Mouse (Mus musculus) spleen, postnatal 10 days (tissue): ENCODE measurements around the gene Pbx3.

Experiments
- DNase-seq, 2 experiments: peaks; one replicate each; pipeline ENCODE4 v3.0.0; 2021 to 2022; ENCODE audit warnings: low spot score in 2 of 2

Pbx3 gene

DNA sequence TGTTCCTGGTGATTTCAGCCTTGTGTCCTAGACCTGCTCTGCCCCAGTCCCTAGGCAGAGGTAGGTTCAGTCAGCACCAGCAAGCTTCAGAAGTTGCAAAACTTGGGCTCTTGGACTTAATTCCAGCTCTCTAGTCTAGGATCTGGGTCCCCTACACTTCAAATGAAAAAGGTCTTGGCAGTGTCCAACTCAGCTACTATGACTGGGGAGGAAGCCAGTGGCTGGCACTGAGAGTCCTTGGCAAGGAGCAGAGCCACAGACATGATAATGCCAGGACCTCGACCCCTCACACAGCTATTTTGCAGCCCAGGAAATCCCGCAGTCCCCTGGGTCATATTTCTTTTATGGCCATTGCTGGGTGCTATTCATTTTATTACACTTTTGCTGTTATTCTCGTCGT lies 225.9 kb downstream of the Pbx3 start:
- DNase-seq: no peak

DNA sequence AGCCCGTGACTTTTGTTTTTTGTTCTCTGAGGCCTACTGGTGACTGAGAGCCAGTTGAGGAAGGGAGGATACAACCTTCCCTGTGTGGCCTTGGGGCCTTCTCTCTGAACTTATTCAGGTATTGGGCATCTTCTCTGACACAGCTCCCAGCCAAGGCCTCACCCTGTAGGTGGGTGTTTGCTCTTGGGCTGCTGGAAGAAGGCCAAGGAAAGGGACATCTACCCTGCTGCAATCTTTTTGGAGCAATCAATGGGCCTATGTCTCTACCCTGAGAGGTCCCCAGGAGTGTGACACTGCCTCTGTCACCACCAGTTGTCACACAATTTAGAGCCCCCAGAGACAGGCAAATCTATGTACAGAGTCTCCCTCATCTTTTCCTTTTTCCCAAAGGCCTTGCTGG lies 226.5 kb downstream of the Pbx3 start:
- DNase-seq: no peak

DNA sequence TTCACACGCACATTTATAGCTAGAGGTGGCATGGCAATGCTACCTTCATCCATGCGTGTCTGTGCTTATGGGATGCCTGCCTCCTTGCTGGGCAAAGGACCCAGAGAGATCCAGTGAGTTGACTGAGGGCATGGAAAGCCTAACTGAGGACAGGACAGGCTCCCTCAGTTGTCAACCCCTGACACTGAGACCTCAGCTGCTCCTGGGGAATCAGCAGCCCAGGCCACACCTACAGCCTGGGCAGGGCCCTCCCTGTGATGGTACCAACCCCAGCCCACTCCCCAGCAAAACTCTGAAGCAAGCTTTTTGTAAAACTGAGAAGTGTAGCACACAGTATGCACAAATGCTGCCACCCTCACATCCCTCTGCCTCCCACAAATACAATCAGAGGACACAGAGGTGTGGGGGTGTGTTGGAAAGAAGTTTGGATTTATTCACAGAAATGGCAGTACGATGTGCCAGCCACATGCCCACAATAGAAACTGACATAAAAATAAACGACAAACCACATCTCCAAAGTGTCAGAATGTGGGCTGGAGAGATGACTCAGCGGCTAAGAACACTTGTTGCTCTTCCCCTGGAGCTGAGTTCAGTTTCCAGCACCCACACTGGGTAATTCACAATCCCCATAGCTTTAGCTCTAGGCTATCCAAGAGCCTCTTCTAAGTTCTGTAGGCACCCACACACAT lies 233.3 kb downstream of the Pbx3 start:
- DNase-seq: no peak

DNA sequence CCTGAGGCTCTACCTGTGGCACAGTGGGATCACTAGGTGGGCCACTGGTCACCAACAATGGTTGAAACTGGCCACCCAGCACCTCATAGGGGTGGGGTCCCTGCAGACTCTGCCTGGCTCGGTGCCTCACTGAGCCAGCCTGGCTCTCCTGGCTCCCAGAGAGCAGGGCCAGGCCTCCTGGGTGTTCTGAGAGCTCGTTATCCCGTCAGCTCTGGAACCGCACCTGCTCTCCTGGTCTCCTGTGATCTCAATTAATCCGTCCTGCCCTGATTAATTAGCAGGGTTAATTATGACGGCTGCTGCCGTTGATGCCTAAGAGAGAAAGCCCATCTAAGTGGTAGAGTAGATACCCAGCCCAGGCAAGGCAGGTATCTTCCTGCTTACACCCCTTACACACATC lies 237.6 kb downstream of the Pbx3 start:
- DNase-seq: no peak

DNA sequence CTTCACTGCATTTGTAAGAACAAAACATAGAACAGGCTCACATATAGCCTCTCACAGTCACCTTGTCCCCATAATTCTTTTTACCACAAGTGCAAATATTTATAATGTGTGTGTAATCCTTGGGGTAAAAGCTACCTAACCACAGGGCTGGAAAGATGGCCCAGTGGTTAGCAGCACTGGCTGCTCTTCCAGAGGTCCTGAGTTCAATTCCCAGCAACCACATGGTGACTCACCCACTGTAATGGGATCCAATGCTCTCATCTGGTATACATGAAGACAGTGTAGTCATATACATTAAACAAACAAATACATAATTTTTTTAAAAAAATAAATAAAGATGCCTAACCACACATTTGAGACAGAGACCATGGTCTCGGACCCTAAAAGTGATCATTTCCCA lies 240.2 kb downstream of the Pbx3 start:
- DNase-seq: no peak

DNA sequence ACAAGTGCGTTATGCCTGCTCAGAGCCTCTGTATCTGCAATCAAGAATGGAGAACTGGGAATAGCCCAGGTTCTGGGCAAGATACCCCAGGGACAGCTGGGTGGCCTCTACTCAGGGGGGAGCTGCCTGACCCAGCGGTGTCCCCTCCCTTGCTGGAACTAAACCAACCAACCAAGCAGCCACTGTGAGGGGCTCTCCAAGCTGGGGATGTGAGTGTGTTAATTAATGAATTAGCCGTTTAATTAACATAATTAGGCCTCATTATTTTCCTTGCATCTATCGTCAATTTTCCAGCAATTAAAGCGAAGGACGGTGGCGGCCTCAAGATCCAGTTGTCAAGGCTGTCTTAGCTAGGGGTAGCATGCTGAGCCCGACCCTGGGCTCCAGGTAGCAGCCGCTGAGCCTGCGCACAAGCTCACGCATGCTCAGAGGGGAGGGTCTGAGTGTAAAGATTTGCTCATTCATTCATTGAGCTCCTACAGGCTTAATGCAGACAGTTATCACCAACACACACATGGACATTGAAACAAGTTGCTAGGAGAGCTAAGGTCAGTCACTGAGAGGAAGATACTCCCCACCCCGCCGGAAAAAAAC lies 243.2 kb downstream of the Pbx3 start:
- no peak for DNase-seq

DNA sequence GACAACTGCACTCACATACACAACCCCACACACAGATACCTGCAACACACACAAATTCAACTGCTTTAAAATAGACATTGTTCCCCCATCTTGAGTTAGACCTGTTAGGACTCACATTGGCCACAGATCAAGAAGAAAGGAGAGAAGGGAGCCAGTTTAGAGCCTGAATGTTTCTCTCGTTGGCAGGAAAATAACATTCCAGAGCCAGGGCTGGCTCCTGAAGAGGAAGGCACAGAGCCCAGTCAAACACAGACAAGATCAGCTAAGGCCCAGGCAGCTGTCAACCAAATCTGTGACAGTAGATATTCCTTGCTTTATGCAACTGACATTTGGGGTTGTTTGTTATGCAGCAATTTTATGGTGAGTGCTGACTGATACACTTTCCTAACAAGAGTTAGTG lies 245.1 kb downstream of the Pbx3 start:
- no peak for DNase-seq

DNA sequence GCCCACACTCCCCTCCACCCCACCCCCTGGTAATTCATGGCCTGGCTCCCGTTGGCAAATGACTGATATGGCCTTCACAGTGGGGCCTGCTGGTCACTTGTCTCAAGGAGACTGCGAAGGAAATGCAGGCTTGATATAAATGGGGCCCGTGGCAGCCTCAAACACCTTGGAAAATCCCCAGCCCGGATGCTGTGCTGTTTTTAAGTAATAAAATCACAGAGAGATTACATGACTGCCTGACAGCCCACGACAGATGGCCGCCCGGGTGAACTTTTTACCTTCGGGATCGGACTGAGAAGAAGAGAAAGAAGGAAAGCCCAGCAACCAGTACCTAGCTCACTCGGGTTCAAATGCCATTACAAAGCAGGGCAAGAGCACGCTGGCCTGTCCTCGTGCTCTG lies 249.0 kb downstream of the Pbx3 start:
- no peak for DNase-seq
